Mouse (Mus musculus): ENCODE results near the gene Vsx2. TPM values are rescaled to one million over a fixed set of nuclear protein-coding genes. Genes with fewer than 3 reads are reported as not detected.

The Vsx2 gene
- polyA plus RNA-seq, 1 experiment from 2014 or later, result 7.4 TPM

- H3K27ac ChIP-seq (ENCODE audit: low read depth, low read length), result no peak overlapping the region
- 17% methylated on average over 8 of the region's 8 CpGs for WGBS
- no peak overlapping the region for H3K4me2 ChIP-seq (ENCODE audit: low read depth)
- no peak overlapping the region for H3K4me3 ChIP-seq (ENCODE audit: low read depth, low read length)
- no peaks in the 10 kb centered on the region for H3K36me3 ChIP-seq (ENCODE audit: control insufficient read depth, insufficient read depth, low read length)
- ATAC-seq (ENCODE audit: insufficient read depth, low FRiP score, low TSS enrichment) (no peak), DNase-seq (ENCODE audit: low spot score) (no peak)
- no peaks in the 10 kb centered on the region for H3K27me3 ChIP-seq (ENCODE audit: control insufficient read depth, insufficient read depth, low read length)
- no peak overlapping the region for H3K9ac ChIP-seq (ENCODE audit: low read length)
- H3K4me1 ChIP-seq (ENCODE audit: control insufficient read depth, insufficient read depth, low read length), result no peaks in the 10 kb centered on the region
- no peaks in the 10 kb centered on the region for H3K9me3 ChIP-seq (ENCODE audit: control insufficient read depth, low read length)
Measured at GRCm38 (mm10) chr12:84598324-84598723, 28.8 kb downstream of the Vsx2 start.

GRCm38 (mm10) chr12:84604001-84604400 is 34.4 kb downstream of the Vsx2 start:
- WGBS, result 94% methylated on average over 6 of the region's 7 CpGs
- peaks cover 3% of the 10 kb centered on the region; the same call in 1 of the 2 replicates for H3K36me3 ChIP-seq (ENCODE audit: control insufficient read depth, insufficient read depth, low read length)
- DNase-seq (ENCODE audit: low spot score) (no peak), ATAC-seq (ENCODE audit: insufficient read depth, low FRiP score, low TSS enrichment) (no peak)
- H3K27me3 ChIP-seq (ENCODE audit: control insufficient read depth, insufficient read depth, low read length), result no peaks in the 10 kb centered on the region
- no peak overlapping the region for H3K9ac ChIP-seq (ENCODE audit: low read length)
- no peak overlapping the region for H3K27ac ChIP-seq (ENCODE audit: low read depth, low read length)
- H3K4me3 ChIP-seq (ENCODE audit: low read depth, low read length), result no peak overlapping the region
- H3K9me3 ChIP-seq (ENCODE audit: control insufficient read depth, low read length), result no peaks in the 10 kb centered on the region
- no peak overlapping the region for H3K4me2 ChIP-seq (ENCODE audit: low read depth)
- H3K4me1 ChIP-seq (ENCODE audit: control insufficient read depth, insufficient read depth, low read length), result no peaks in the 10 kb centered on the region

- H3K4me3 ChIP-seq (ENCODE audit: low read depth, low read length), result no peak overlapping the region
- H3K9me3 ChIP-seq (ENCODE audit: control insufficient read depth, low read length), result no peaks in the 10 kb centered on the region
- DNase-seq (ENCODE audit: low spot score), result no peak
- WGBS, result 81% methylated on average over 7 of the region's 7 CpGs
- H3K9ac ChIP-seq (ENCODE audit: low read length), result no peak overlapping the region
- no peak overlapping the region for H3K27ac ChIP-seq (ENCODE audit: low read depth, low read length)
- H3K27me3 ChIP-seq (ENCODE audit: control insufficient read depth, insufficient read depth, low read length), result no peaks in the 10 kb centered on the region
- H3K4me1 ChIP-seq (ENCODE audit: control insufficient read depth, insufficient read depth, low read length), result no peaks in the 10 kb centered on the region
- ATAC-seq (ENCODE audit: insufficient read depth, low FRiP score, low TSS enrichment), result no peak
- no peak overlapping the region for H3K4me2 ChIP-seq (ENCODE audit: low read depth)
- H3K36me3 ChIP-seq (ENCODE audit: control insufficient read depth, insufficient read depth, low read length), result peaks cover 3% of the 10 kb centered on the region; the same call in 1 of the 2 replicates
Measured at GRCm38 (mm10) chr12:84605860-84606259, 36.3 kb downstream of the Vsx2 start.

GRCm38 (mm10) chr12:84611718-84612117 is 42.2 kb downstream of the Vsx2 start:
- Histone ChIP-seq H3K27ac (ENCODE audit: low read depth, low read length) (no peak overlapping the region), H3K4me2 (ENCODE audit: low read depth) (no peak overlapping the region), H3K9ac (ENCODE audit: low read length) (no peak overlapping the region), H3K36me3 (ENCODE audit: control insufficient read depth, insufficient read depth, low read length) (peaks cover 3% of the 10 kb centered on the region; the same call in 1 of the 2 replicates), H3K4me3 (ENCODE audit: low read depth, low read length) (no peak overlapping the region), H3K27me3 (ENCODE audit: control insufficient read depth, insufficient read depth, low read length) (no peaks in the 10 kb centered on the region), H3K9me3 (ENCODE audit: control insufficient read depth, low read length) (no peaks in the 10 kb centered on the region), H3K4me1 (ENCODE audit: control insufficient read depth, insufficient read depth, low read length) (no peaks in the 10 kb centered on the region)
- ATAC-seq (ENCODE audit: insufficient read depth, low FRiP score, low TSS enrichment) (no peak), DNase-seq (ENCODE audit: low spot score) (no peak)
- WGBS, result 90% methylated on average over 10 of the region's 10 CpGs

GRCm38 (mm10) chr12:84612518-84612917 is 43.0 kb downstream of the Vsx2 start:
- H3K27ac ChIP-seq (ENCODE audit: low read depth, low read length), result no peak overlapping the region
- H3K27me3 ChIP-seq (ENCODE audit: control insufficient read depth, insufficient read depth, low read length), result no peaks in the 10 kb centered on the region
- no peak overlapping the region for H3K4me2 ChIP-seq (ENCODE audit: low read depth)
- H3K4me1 ChIP-seq (ENCODE audit: control insufficient read depth, insufficient read depth, low read length), result no peaks in the 10 kb centered on the region
- WGBS, result 63% methylated on average over 8 of the region's 8 CpGs
- H3K9ac ChIP-seq (ENCODE audit: low read length), result no peak overlapping the region; the same call in 1 of the 2 replicates
- no peak for ATAC-seq (ENCODE audit: insufficient read depth, low FRiP score, low TSS enrichment)
- peaks cover 3% of the 10 kb centered on the region; the same call in 1 of the 2 replicates for H3K36me3 ChIP-seq (ENCODE audit: control insufficient read depth, insufficient read depth, low read length)
- no peak for DNase-seq (ENCODE audit: low spot score)
- H3K9me3 ChIP-seq (ENCODE audit: control insufficient read depth, low read length), result no peaks in the 10 kb centered on the region
- H3K4me3 ChIP-seq (ENCODE audit: low read depth, low read length), result no peak overlapping the region

GRCm38 (mm10) chr12:84614001-84614400 is 44.4 kb downstream of the Vsx2 start:
- Histone ChIP-seq H3K36me3 (ENCODE audit: control insufficient read depth, insufficient read depth, low read length) (no peaks in the 10 kb centered on the region; the same call in 1 of the 2 replicates), H3K4me3 (ENCODE audit: low read depth, low read length) (no peak overlapping the region), H3K27ac (ENCODE audit: low read depth, low read length) (no peak overlapping the region), H3K9ac (ENCODE audit: low read length) (no peak overlapping the region), H3K9me3 (ENCODE audit: control insufficient read depth, low read length) (no peaks in the 10 kb centered on the region), H3K27me3 (ENCODE audit: control insufficient read depth, insufficient read depth, low read length) (no peaks in the 10 kb centered on the region), H3K4me1 (ENCODE audit: control insufficient read depth, insufficient read depth, low read length) (no peaks in the 10 kb centered on the region), H3K4me2 (ENCODE audit: low read depth) (no peak overlapping the region)
- no peak for DNase-seq (ENCODE audit: low spot score)
- ATAC-seq (ENCODE audit: insufficient read depth, low FRiP score, low TSS enrichment), result no peak
- WGBS, result 84% methylated on average over 11 of the region's 11 CpGs

GRCm38 (mm10) chr12:84614524-84614923 is 45.0 kb downstream of the Vsx2 start:
- Histone ChIP-seq H3K9ac (ENCODE audit: low read length) (no peak overlapping the region), H3K4me1 (ENCODE audit: control insufficient read depth, insufficient read depth, low read length) (no peaks in the 10 kb centered on the region), H3K27me3 (ENCODE audit: control insufficient read depth, insufficient read depth, low read length) (no peaks in the 10 kb centered on the region), H3K36me3 (ENCODE audit: control insufficient read depth, insufficient read depth, low read length) (no peaks in the 10 kb centered on the region; the same call in 1 of the 2 replicates), H3K9me3 (ENCODE audit: control insufficient read depth, low read length) (no peaks in the 10 kb centered on the region), H3K4me3 (ENCODE audit: low read depth, low read length) (no peak overlapping the region), H3K27ac (ENCODE audit: low read depth, low read length) (no peak overlapping the region), H3K4me2 (ENCODE audit: low read depth) (no peak overlapping the region)
- DNase-seq (ENCODE audit: low spot score) (no peak), ATAC-seq (ENCODE audit: insufficient read depth, low FRiP score, low TSS enrichment) (no peak)
- 70% methylated on average over 7 of the region's 7 CpGs for WGBS

- ATAC-seq (ENCODE audit: insufficient read depth, low FRiP score, low TSS enrichment) (peak; percentile 98), DNase-seq (ENCODE audit: low spot score) (peak; percentile 91)
- H3K36me3 ChIP-seq (ENCODE audit: control insufficient read depth, insufficient read depth, low read length), result no peaks in the 10 kb centered on the region; the same call in 1 of the 2 replicates
- no peaks in the 10 kb centered on the region for H3K27me3 ChIP-seq (ENCODE audit: control insufficient read depth, insufficient read depth, low read length)
- peak within 1 kb of the TSS; percentile 48 for H3K4me3 ChIP-seq (ENCODE audit: low read depth, low read length)
- no peaks in the 10 kb centered on the region for H3K4me1 ChIP-seq (ENCODE audit: control insufficient read depth, insufficient read depth, low read length)
- no peak within 1 kb of the TSS for H3K27ac ChIP-seq (ENCODE audit: low read depth, low read length)
- H3K4me2 ChIP-seq (ENCODE audit: low read depth), result peak within 1 kb of the TSS; percentile 54
- peak within 1 kb of the TSS; percentile 60 for H3K9ac ChIP-seq (ENCODE audit: low read length)
- no peaks in the 10 kb centered on the region for H3K9me3 ChIP-seq (ENCODE audit: control insufficient read depth, low read length)
- under 1% methylated on average over 34 of the region's 34 CpGs for WGBS
Measured at GRCm38 (mm10) chr12:84616977-84617630, 47.5 kb downstream of the Vsx2 start, which contains the start of gene Abcd4. TSS of gene Abcd4 (minus strand) at chr12:84617413.

GRCm38 (mm10) chr12:84617663-84618062 is 48.1 kb downstream of the Vsx2 start:
- no peaks in the 10 kb centered on the region for H3K4me1 ChIP-seq (ENCODE audit: control insufficient read depth, insufficient read depth, low read length)
- ATAC-seq (ENCODE audit: insufficient read depth, low FRiP score, low TSS enrichment) (peak; percentile 31; the same call in 1 of the 2 replicates), DNase-seq (ENCODE audit: low spot score) (no peak)
- H3K36me3 ChIP-seq (ENCODE audit: control insufficient read depth, insufficient read depth, low read length), result no peaks in the 10 kb centered on the region; the same call in 1 of the 2 replicates
- H3K27me3 ChIP-seq (ENCODE audit: control insufficient read depth, insufficient read depth, low read length), result no peaks in the 10 kb centered on the region
- H3K27ac ChIP-seq (ENCODE audit: low read depth, low read length), result no peak overlapping the region
- peak overlapping the region; percentile 54 for H3K4me2 ChIP-seq (ENCODE audit: low read depth)
- peak overlapping the region; percentile 41 for H3K9ac ChIP-seq (ENCODE audit: low read length)
- H3K4me3 ChIP-seq (ENCODE audit: low read depth, low read length), result peak overlapping the region; percentile 48
- 9% methylated on average over 10 of the region's 10 CpGs for WGBS
- H3K9me3 ChIP-seq (ENCODE audit: control insufficient read depth, low read length), result no peaks in the 10 kb centered on the region
